Mouse (Mus musculus): Measurements from ENCODE around the gene Adam11.

DNA sequence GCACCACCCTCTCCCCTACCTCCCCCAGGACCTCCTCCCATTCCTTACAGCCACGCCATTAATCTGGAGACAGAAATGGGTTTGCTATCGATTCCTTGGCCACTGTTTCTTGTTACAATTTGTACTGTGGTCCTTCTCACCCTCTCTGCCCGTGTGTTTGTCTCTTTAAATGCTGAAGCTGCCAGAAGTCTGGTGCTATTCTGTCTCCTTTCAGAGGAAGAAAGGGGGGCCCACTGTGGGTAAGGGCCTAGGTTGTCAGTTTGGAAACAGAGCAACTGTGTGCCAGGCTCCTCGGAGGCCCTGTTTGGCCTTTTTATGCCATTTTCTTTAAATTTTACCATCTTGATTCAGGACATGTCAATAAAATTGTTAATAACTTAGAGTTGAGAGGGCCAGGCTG is 6.8 kb upstream of the Adam11 start:
- no peak for TF ChIP-seq CTCF (IDR thresholded peaks at IDR 0.05; ENCODE audit: borderline replicate concordance, control insufficient read depth, extremely low read depth, insufficient read depth, low read length, poor library complexity)
- TF ChIP-seq POLR2A (IDR thresholded peaks at IDR 0.05; ENCODE audit: control insufficient read depth, extremely low read depth, insufficient read depth, low read length, poor library complexity), result no peak

All from thymus, adult 2 months (tissue).